Mouse (Mus musculus) right cerebral cortex, postnatal 36 days (tissue): Measurements from ENCODE around the gene Slc25a28.
A peak's percentile ranks its signal among the peaks of the same experiment; 100 is the strongest.

Experiments
- DNase-seq, 2 experiments: peaks; one replicate each; pipeline ENCODE4 v3.0.0; 2022; ENCODE audit warnings: low spot score in 2 of 2, mixed read lengths in 1 of 2

The Slc25a28 gene

DNA sequence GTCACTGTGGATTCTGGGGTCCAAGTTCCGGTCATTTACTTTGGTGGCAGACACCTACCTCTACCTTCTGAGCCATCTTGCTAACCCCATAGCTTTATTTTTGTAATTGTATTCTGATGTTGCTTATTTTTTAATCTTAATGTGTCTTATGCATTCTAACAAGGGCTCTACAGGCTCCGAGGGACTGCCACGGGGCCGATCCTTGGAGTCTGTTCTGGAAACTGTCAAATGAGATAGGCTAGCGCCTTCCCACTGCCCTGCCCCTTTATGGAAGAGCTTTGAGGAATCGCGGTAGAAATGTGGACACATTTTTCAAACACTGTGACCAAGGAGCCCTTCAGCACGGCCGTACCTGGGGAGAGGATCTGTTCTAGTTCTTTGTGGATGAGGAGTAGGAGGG is 31.8 kb downstream of the Slc25a28 start:
- DNase-seq, result no peak

DNA sequence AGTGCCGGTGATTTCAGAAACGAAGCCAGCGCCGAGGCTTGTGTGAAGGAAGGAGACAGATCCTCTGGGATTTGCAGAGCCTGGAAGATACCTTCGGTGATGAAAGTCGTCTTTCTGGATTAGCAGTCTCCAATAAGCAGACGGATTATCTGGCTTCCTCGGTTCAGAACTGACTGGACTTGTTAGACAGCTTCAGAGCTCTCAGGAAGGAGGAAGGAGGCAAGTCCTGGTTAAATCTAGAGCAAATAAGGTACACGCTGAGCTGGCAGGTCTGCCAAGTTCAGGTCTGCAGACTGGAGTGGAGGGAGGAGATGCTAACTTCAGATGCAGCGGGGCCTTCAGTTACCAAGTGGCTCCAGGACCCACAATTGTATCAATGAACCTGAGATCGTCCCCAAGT is 32.8 kb downstream of the Slc25a28 start:
- DNase-seq, result no peak

GRCm38 (mm10) chr19:43630466-43631251 is 44.0 kb downstream of the Slc25a28 start:
- peak; percentile 45 for DNase-seq

GRCm38 (mm10) chr19:43629088-43629487 is 45.6 kb downstream of the Slc25a28 start:
- DNase-seq, result no peak

DNA sequence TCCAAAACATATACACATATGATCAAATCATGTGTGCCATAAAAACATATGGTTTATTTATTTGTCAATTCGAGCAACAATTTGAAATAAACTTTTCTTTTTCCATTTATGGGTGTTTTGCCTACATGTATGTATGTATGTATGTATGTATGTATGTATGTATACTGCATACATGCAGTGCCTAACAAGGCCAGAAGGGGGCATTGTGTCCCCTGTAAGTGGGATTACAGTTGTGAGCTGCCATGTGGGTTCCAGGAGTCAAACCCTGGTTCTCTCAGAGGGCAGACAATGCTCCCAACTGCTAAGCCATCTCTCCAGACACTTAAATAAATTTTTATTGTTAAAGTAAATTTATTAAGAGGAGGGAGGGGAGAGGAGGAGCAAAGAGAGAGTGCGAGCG is 47.3 kb downstream of the Slc25a28 start:
- DNase-seq, result no peak

- no peak for DNase-seq
Measured at GRCm38 (mm10) chr19:43626160-43626559, 48.5 kb downstream of the Slc25a28 start.

DNA sequence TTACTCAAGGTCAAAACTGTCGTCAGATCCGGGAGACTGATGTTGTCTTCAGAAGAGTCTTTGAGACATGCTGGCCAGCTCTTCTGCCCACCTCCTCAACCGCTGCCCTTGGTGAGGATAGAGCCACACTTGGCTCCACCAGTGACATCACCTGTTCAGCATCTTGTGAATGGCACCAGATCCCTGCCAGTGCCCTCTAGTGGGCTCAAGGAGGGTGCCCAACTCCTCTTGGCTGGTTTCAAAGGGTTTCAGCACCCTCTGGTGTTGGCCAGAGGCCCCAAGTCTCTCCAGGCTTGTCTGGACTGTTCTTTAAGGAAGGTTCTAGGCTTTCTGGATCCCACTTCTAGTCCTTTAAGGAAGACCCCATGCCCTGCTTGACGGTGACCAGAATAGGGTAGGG is 50.8 kb downstream of the Slc25a28 start:
- DNase-seq, result peak in 1 of 2 experiments; percentile 24

- DNase-seq, result no peak
Measured at GRCm38 (mm10) chr19:43619916-43620479, 54.7 kb downstream of the Slc25a28 start.

DNA sequence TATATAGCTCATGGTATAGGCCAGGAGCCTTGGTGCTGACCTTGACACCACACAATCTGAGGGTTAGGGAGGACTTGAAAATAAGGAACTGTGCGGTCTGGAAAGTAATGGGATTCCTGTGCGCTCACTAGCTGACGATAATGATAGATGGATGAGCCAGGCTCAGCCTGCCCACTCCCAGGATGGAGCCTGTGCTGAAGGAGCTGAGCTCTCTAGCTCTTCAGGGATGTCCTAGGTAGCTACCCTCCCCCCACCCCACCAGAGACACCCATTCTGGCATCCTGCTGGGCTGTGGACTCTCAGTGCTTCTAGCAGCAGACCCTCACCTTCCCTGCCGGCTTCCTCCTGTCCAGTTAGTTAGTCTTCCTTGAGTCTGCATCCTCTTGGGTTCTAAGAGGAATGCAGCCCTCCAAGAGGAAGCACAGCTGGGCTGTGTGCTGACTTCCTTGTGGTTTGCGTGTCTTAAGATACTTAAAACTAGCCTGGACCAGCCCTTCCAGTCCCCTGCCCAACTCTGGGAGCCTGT is 56.1 kb downstream of the Slc25a28 start:
- no peak for DNase-seq

DNA sequence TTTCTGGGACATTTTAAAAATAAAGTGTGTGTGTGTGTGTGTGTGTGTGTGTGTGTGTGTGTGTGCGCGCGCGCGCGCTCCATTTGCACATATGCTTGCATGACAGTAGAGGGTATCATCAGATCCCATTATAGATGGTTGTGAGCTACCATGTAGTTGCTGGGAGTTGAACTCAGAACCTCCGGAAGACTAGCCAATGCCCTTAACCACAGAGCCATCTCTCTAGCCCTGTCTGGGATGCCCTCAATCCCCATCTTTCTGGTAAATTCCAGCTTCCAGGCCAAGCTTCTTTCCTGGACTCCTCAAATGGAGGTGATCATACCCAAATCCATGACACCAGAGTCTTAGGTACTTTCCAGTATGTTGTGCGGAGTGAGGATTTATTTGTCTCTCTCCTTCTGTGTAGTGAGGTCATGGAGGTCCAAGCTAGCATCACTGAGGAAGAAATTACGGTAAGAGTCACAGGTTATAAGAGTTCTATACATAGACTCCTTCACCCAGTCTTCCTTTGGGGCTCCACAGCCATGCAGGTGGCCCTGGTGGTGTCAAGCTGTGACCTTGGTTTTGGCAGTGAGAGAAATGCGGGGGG is 56.8 kb downstream of the Slc25a28 start:
- DNase-seq, result no peak

GRCm38 (mm10) chr19:43616889-43617288 is 57.8 kb downstream of the Slc25a28 start:
- DNase-seq, result no peak

DNA sequence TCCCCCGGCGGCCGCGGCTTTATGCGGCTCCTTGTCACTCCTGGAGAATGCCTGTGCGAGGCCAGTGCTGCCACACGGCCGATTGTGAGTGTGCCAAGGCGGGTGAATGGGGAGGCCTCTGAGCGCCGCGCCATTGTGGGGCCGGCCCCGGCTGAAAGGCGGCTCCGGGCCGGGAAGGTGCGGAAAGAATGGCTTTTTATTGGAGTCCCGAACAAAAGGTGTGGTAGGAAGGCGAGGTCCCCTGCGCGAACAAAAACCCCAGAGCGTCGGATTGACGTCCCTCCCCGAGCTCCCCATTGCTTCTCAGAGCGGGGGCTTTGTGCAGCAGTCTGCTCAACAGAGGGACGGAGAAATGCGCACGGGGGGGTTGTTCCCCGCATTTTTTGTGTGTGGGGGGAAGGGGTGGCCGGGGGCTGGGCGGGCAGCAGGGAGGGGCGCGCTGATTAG is 58.2 kb downstream of the Slc25a28 start:
- no peak for DNase-seq

- no peak for DNase-seq
Measured at GRCm38 (mm10) chr19:43615571-43616414, 58.9 kb downstream of the Slc25a28 start.

- no peak for DNase-seq
Measured at GRCm38 (mm10) chr19:43615074-43615445, 59.6 kb downstream of the Slc25a28 start.

DNA sequence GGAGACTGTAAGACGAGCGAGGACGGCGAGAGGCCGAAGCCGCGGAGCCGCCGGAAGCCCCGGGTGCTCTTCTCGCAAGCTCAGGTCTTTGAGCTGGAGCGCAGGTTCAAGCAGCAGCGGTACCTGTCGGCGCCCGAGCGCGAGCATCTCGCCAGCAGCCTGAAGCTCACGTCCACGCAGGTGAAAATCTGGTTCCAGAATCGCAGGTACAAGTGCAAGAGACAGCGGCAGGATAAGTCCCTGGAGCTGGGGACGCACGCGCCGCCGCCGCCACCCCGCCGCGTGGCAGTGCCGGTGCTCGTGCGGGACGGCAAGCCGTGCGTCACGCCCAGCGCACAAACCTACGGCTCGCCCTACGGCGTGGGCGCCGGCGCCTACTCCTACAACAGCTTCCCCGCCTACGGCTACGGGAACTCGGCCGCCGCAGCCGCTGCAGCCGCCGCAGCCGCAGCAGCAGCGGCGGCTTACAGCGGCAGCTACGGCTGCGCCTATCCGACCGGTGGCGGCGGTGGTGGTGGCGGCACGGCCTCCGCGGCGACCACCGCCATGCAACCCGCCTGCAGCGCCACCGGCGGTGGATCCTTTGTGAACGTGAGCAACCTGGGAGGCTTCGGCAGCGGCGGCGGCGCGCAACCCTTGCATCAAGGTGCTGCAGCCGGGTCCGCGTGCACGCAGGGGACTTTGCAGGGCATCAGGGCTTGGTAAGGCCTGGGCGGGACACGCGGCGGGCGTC is 60.2 kb downstream of the Slc25a28 start:
- DNase-seq, result no peak
